Mouse (Mus musculus) midbrain, embryonic 10.5 days (tissue): ENCODE measurements at regions not wholly inside any gene's neighbourhood (a gene's known extent, or its start where the extent isn't known, plus 50 kb on each side); places are given as distances from the start of the nearest gene placed in this dataset.

Experiments used
- DNase-seq: peaks from one replicate; pipeline ENCODE4 v3.0.0-alpha.2; 2017; ENCODE audit warnings: low spot score
- H3K27ac ChIP-seq: fragments of 300-500 bp; sonication (generic); replicated peaks from 2 replicates; pipeline ENCODE4 v1.5.1; 2016; ENCODE audit warnings: mild to moderate bottlenecking
- H3K27me3 ChIP-seq: fragments of 300-500 bp; sonication (generic); 2 replicates; pipeline ENCODE4 v1.6.1; 2016; ENCODE audit warnings: low read depth, mild to moderate bottlenecking; ENCODE audit not compliant: poor library complexity, severe bottlenecking
- H3K36me3 ChIP-seq: fragments of 300-500 bp; sonication (generic); 2 replicates; pipeline ENCODE4 v1.6.1; 2016; ENCODE audit warnings: mild to moderate bottlenecking, moderate library complexity
- H3K4me1 ChIP-seq: fragments of 300-500 bp; sonication (generic); 2 replicates; pipeline ENCODE4 v1.6.1; 2016
- H3K4me3 ChIP-seq: fragments of 300-500 bp; sonication (generic); 2 replicates; pipeline ENCODE4 v1.5.1; 2016; ENCODE audit warnings: mild to moderate bottlenecking, moderate library complexity
- H3K9me3 ChIP-seq: fragments of 300-500 bp; sonication (generic); replicated peaks from 2 replicates; pipeline ENCODE4 v1.6.1; 2016; ENCODE audit warnings: mild to moderate bottlenecking
- WGBS: fragments of 180-500 bp; shearing (Covaris S2); methylation state at CpG from one replicate; pipeline ENCODE4 v1.1.7; 2016; 5-methylcytosine and 5-hydroxymethylcytosine counted together

DNA sequence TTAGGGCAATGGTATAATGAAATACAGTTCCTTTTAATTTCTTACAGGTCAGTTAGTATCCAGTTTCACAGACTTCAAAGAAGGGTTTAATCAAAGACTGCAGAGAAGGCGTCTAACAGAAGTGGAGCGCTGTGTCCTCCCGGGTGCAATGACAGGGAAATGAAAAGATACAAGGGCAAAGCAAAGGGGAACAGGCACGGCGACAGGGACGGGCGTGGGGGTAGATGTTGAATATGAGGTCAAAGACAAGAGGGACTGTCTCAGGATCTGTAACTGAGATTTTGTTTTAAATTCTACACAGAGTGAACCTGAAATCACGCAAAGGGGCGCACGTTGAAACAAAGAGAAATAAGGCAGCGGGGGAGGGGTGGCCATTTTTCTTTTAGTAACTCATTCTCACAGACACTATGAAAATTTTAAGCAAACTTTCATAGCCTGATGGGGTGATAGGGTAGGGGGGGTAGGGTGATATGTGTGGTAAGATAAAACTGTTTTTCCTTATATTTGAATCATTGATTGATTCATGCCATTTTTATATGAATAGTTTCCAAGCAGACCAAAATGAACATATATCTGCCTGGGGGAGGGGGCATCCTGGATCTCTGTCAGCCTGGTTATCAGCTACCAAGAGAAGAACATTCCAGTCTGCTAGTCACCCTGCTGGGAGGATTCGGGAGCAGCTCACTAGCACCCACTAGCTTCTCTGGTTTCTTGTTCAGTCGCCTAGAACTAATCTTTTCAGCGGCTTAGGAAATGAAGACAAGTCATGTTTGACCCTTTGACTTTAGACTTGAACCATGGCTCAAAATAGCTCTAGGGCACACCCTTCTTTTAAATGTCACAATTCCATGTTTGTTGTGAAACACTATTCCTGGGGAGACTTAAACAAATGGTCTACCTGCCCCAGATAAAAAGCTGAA lies 139.1 kb upstream of the Map3k7 start:
- WGBS, result 52% methylated on average over 14 of the region's 14 CpGs
- Histone ChIP-seq H3K36me3 (no peaks in the 10 kb centered on the region), H3K27me3 (peaks cover 37% of the 10 kb centered on the region), H3K4me1 (peaks cover 36% of the 10 kb centered on the region), H3K9me3 (no peaks in the 10 kb centered on the region), H3K27ac (no peak overlapping the region), H3K4me3 (no peak overlapping the region)
- no peak for DNase-seq

DNA sequence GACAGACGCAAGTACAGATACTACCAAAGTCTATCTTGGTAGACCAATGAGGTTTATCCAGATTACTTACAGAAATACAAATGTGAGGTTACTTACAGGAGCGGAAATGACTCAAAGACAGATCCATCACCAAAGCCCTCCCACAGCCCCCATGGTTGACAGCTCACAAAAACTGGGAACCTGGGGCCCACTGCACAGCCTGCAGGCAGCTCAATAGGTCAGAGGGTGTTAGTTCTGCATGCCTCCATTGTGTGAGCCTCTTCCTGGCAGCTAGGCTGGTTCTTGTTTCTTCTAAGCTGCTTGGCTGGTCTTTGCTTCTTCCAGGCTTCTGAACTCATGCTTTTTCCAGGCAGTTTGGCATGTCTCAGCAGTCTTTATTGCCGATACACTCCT lies 138.5 kb upstream of the Map3k7 start:
- peaks cover 43% of the 10 kb centered on the region for H3K4me1 ChIP-seq
- H3K27ac ChIP-seq, result no peak overlapping the region
- H3K4me3 ChIP-seq, result no peak overlapping the region
- no peaks in the 10 kb centered on the region for H3K36me3 ChIP-seq
- no peaks in the 10 kb centered on the region for H3K9me3 ChIP-seq
- 60% methylated on average over 3 of the region's 3 CpGs for WGBS
- peaks cover 37% of the 10 kb centered on the region for H3K27me3 ChIP-seq
- peak; percentile 44 for DNase-seq

DNA sequence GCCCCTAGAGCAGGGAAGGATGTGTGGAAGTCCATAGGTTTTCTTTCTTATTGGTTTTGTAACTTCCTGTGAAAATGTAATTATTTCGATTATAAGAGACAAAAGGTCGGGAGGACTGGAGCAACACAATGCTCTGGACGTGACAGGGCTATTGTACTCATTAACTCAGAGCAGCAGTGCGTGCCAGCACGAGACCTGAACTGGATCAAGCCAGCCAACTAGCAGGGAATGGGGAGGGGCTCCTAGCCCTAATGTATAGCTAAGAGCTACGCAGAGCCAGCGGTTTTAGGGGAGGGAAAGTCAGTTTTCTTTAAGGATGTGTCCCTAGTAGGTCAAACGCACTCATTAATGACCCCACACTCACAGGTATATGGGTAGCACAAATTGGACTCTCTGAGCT lies 137.2 kb upstream of the Map3k7 start:
- Histone ChIP-seq H3K27ac (no peak overlapping the region), H3K9me3 (no peaks in the 10 kb centered on the region), H3K4me3 (no peak overlapping the region), H3K4me1 (peaks cover 51% of the 10 kb centered on the region), H3K27me3 (peaks cover 26% of the 10 kb centered on the region), H3K36me3 (no peaks in the 10 kb centered on the region)
- DNase-seq, result no peak
- WGBS, result 62% methylated on average over 8 of the region's 8 CpGs

DNA sequence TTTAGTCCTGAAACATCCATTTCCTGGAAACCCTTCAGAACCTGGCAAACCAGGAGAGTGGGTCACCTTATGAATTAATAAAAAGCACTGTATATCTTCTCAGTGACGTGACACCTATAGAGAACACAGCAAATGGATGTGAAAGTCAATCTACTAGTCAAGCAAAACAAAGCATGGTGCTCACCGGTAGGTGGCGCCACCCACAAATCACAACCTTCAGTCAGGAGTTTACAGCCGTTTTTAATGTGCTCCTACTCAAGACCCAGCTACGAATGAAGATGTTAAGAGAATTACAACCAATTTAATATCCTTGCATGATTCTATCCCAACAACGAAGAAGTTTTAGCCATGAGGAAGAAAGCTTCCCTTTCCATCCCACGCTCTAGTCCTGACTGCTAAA lies 136.6 kb upstream of the Map3k7 start:
- peaks cover 24% of the 10 kb centered on the region for H3K27me3 ChIP-seq
- H3K9me3 ChIP-seq, result no peaks in the 10 kb centered on the region
- WGBS, result 80% methylated on average over 7 of the region's 7 CpGs
- no peak overlapping the region for H3K27ac ChIP-seq
- peaks cover 51% of the 10 kb centered on the region for H3K4me1 ChIP-seq
- H3K36me3 ChIP-seq, result no peaks in the 10 kb centered on the region
- H3K4me3 ChIP-seq, result no peak overlapping the region
- no peak for DNase-seq

DNA sequence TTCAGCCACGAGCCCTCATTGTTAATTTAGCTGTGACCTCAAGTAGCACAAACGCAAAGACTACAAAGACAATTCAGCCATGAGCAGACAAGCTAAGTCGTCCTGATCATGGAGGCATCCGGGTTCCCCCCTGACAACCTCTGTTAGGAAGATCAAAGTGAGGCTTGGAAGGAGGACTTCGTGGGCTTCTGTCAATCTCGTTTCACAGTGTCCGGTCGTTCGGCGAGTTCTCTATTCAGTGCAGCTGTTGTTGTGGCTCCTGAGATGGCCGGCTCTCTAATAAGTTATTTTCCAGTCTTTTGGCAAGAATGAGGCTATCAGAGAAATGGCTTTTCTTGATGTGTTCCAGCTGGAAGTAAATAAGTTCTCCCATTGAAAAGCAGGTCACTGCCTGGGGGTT lies 133.7 kb upstream of the Map3k7 start:
- Histone ChIP-seq H3K27me3 (no peaks in the 10 kb centered on the region; the same call in 1 of the 2 replicates), H3K4me1 (peaks cover 55% of the 10 kb centered on the region), H3K4me3 (peak overlapping the region; percentile 24; the same call in 1 of the 2 replicates), H3K27ac (0 out of 2 replicates have a peak overlapping the region, but pooled peaks have one; percentile 23), H3K36me3 (no peaks in the 10 kb centered on the region), H3K9me3 (no peaks in the 10 kb centered on the region)
- 8% methylated on average over 11 of the region's 11 CpGs for WGBS
- DNase-seq, result peak; percentile 71

DNA sequence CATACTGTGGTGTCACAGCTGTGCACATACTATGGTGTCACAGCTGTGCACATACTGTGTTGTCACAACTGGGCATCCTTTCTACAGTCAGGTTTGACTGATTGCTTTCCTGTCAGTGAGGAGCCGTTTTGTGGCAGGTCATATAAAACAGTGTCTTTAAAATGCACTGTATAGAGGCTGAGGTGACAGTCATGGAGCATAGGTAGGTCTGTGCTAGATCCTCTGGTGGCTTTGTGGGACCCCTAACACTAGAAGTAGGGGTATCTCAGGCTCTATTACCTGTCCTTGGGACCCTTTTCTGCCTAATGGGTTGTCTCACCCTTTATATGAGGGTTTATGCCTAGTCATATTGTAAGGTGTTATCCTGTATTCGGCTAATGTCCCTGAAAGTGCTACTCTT lies 132.4 kb upstream of the Map3k7 start:
- 95% methylated on average over 2 of the region's 2 CpGs for WGBS
- no peaks in the 10 kb centered on the region for H3K36me3 ChIP-seq
- H3K9me3 ChIP-seq, result no peaks in the 10 kb centered on the region
- no peak for DNase-seq
- H3K27me3 ChIP-seq, result peaks cover 5% of the 10 kb centered on the region; the same call in 1 of the 2 replicates
- H3K27ac ChIP-seq, result peak overlapping the region; percentile 33; the same call in 1 of the 2 replicates
- H3K4me1 ChIP-seq, result peaks cover 50% of the 10 kb centered on the region
- H3K4me3 ChIP-seq, result no peak overlapping the region

DNA sequence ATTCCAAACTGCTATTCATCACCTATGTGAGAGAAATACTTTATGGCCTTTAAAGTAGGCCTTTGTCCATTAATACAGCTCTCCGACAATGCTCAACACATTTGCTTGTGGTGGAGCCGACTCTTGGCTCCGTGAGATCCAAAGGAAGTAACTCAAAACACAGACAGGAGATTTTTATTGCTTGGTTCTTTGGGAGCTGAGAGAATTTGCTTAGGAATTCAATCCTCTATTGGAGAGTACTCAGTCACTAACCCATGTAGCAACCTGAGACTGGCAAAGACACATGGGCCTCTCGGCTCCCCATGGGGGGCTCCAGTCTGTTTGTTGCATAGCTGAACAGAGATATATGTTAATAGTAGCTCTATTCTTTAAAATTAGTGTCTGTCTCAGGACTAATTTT lies 130.1 kb upstream of the Map3k7 start:
- Histone ChIP-seq H3K27me3 (peaks cover 8% of the 10 kb centered on the region; the same call in 1 of the 2 replicates), H3K4me3 (no peak overlapping the region), H3K27ac (no peak overlapping the region), H3K4me1 (peaks cover 56% of the 10 kb centered on the region), H3K36me3 (no peaks in the 10 kb centered on the region), H3K9me3 (no peaks in the 10 kb centered on the region)
- no peak for DNase-seq
- 77% methylated on average over 4 of the region's 4 CpGs for WGBS

DNA sequence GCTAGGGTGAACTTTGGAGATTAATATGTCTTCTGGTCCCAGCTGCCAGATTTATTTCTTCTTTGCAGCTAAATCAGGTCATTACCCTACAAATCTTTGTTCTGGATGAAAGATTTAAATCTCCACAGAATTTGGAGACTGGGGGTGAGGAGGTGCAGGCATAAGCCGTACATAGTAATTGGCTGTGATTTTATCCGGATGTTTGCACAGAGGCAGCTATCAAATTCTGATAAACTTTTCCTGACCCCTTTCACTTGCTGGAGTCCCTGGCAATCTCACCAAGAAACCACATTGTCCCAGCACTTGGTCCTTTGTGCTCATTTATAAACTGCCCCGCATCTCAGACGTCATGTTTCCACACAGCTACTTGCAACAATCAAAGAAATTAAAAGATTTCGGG lies 128.8 kb upstream of the Map3k7 start:
- WGBS, result 58% methylated on average over 5 of the region's 5 CpGs
- H3K4me3 ChIP-seq, result no peak overlapping the region
- H3K4me1 ChIP-seq, result peaks cover 53% of the 10 kb centered on the region
- no peak for DNase-seq
- H3K9me3 ChIP-seq, result no peaks in the 10 kb centered on the region
- H3K27ac ChIP-seq, result no peak overlapping the region
- H3K27me3 ChIP-seq, result peaks cover 8% of the 10 kb centered on the region; the same call in 1 of the 2 replicates
- no peaks in the 10 kb centered on the region for H3K36me3 ChIP-seq

DNA sequence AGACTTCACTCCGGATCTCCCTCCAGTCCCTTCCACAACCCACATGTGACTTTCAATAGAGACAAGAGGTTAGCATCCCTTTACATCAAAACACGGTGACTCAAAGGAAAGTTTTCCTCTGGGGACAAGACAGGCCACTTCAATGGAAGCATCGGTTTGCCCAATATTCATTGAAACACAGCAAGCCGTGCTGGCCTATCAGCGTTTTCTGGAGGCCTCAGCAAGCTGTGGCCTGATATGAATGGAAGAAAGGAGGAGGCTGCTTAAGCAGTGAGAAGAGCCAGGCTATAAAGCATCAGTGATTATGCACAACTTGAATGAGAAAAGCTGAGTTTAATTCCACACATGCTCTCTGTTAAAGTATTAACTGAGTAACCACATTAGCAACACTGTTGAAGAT lies 125.3 kb upstream of the Map3k7 start:
- WGBS, result 54% methylated on average over 5 of the region's 5 CpGs
- no peak for DNase-seq
- Histone ChIP-seq H3K36me3 (no peaks in the 10 kb centered on the region), H3K27me3 (0 out of 2 replicates have a peak, but pooled peaks cover 8% of the 10 kb centered on the region), H3K4me3 (no peak overlapping the region), H3K27ac (no peak overlapping the region), H3K9me3 (no peaks in the 10 kb centered on the region), H3K4me1 (peaks cover 38% of the 10 kb centered on the region)

DNA sequence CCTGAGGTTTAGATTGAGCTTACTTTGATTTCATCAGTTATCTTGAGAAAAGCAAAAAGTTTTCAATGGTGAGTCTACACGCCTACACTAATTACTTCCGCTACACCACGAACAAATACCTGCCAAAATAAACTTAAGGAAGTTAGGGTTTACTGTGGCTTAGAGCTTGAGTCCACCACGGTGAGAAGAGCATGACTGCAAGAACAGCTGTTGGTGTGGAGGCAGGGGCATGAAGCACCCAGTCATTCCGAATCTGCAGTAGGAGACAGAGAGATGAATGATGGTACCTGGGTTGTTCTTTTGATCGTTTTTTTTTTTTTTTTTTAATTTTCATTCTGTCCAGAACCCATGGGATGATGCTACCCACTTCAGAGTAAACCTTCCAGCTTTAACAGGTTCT lies 114.1 kb upstream of the Map3k7 start:
- 87% methylated on average over 6 of the region's 6 CpGs for WGBS
- H3K9me3 ChIP-seq, result no peaks in the 10 kb centered on the region
- H3K4me1 ChIP-seq, result no peaks in the 10 kb centered on the region
- no peak overlapping the region for H3K4me3 ChIP-seq
- no peak for DNase-seq
- H3K27me3 ChIP-seq, result no peaks in the 10 kb centered on the region; the same call in 1 of the 2 replicates
- H3K27ac ChIP-seq, result no peak overlapping the region
- H3K36me3 ChIP-seq, result no peaks in the 10 kb centered on the region

DNA sequence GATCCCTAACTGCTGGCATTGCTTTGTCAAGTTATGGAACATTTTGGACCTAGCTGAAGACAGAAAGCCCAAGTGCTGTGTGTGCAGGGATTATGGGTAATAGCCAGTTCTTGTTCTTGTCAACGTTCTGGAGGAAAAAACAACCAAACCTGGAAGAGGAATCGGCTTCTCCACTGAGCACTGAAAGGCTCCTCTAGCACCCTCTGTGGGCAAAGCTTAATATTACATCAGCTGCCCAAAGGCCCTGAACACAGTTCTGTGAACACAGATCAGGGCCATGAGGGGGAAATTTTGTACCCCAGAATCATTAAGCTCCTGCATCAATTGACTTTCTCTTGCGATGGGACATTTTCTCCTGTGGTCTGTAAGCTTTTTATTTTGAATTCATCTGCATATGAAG lies 112.9 kb upstream of the Map3k7 start:
- Histone ChIP-seq H3K27me3 (no peaks in the 10 kb centered on the region; the same call in 1 of the 2 replicates), H3K9me3 (no peaks in the 10 kb centered on the region), H3K27ac (no peak overlapping the region), H3K4me3 (no peak overlapping the region), H3K36me3 (no peaks in the 10 kb centered on the region), H3K4me1 (no peaks in the 10 kb centered on the region)
- WGBS, result 51% methylated on average over 3 of the region's 3 CpGs
- peak; percentile 22 for DNase-seq

DNA sequence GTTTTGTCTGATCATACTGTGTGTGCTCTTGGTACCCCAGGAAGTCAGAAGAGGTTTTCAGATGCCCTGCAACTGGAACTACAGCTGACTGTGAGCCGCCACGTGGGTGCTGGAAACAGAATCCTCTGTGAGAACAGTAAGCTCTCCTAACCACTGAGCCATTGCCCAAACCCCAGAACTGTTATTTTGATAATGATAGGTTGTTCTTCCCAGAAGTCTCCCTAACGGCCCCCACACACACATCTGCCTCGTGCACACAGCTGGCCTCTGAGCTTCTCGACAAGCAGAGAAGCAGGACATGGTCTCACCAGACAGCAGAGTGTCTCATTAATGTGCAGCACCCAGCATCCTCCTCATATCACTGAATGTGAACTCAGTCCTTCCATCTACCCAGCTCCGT lies 110.0 kb upstream of the Map3k7 start:
- H3K36me3 ChIP-seq, result no peaks in the 10 kb centered on the region
- H3K27ac ChIP-seq, result no peak overlapping the region
- H3K4me1 ChIP-seq, result no peaks in the 10 kb centered on the region
- WGBS, result 86% methylated on average over 6 of the region's 6 CpGs
- no peak for DNase-seq
- H3K9me3 ChIP-seq, result no peaks in the 10 kb centered on the region
- H3K4me3 ChIP-seq, result no peak overlapping the region
- H3K27me3 ChIP-seq, result no peaks in the 10 kb centered on the region; the same call in 1 of the 2 replicates

DNA sequence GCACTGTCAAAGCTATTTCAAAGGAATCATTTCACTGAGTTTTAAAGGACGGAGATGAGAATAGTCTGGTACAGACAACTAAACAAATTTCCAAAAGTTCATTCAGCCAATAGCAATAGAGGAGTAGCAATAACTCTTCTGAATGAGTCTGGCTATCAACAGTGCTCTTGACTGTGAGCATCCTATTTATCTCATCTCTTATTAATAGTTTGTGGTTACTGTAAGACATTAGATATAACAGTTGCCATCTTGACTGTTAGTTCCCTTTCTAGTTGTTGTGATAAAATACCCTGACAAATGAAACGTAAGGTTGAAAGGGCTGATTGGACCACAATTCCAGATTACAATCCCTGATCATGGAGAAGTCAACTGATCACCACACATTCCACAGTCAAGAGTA lies 103.5 kb upstream of the Map3k7 start:
- 97% methylated on average over 2 of the region's 2 CpGs for WGBS
- Histone ChIP-seq H3K9me3 (no peaks in the 10 kb centered on the region), H3K36me3 (no peaks in the 10 kb centered on the region), H3K4me3 (no peak overlapping the region), H3K27ac (no peak overlapping the region), H3K4me1 (no peaks in the 10 kb centered on the region), H3K27me3 (no peaks in the 10 kb centered on the region)
- DNase-seq, result no peak
